Mouse (Mus musculus) intestine, postnatal 0 days (tissue): Measurements from ENCODE around the gene Irx4. TPM values are rescaled to one million over a fixed set of nuclear protein-coding genes. Genes with fewer than 3 reads are reported as not detected.

Experiments
- ATAC-seq: fragments of 200-750 bp; cut with Nextera tagmentation; 2 replicates; pipeline ENCODE4 v1.8.0; 2017; ENCODE audit warnings: mild to moderate bottlenecking, moderate TSS enrichment, moderate library complexity
- H3K27ac ChIP-seq: fragments of 300-500 bp; sonication (generic); 2 replicates; pipeline ENCODE4 v1.5.1; 2014; ENCODE audit warnings: mild to moderate bottlenecking, low read depth, low read length, moderate library complexity
- H3K27me3 ChIP-seq: fragments of 300-500 bp; sonication (generic); replicated peaks from 2 replicates; pipeline ENCODE4 v1.6.1; 2014; ENCODE audit warnings: low read length, mixed read lengths; ENCODE audit not compliant: control insufficient read depth, insufficient read depth
- H3K36me3 ChIP-seq: fragments of 300-500 bp; sonication (generic); 2 replicates; pipeline ENCODE4 v1.6.1; 2014; ENCODE audit warnings: mild to moderate bottlenecking, moderate library complexity; ENCODE audit not compliant: control insufficient read depth, insufficient read depth
- H3K4me1 ChIP-seq: fragments of 300-500 bp; sonication (generic); replicated peaks from 2 replicates; pipeline ENCODE4 v1.6.1; 2014; ENCODE audit warnings: antibody characterized with exemption, low read length, mixed read lengths; ENCODE audit not compliant: control insufficient read depth, insufficient read depth
- H3K4me2 ChIP-seq: fragments of 300-500 bp; sonication (generic); replicated peaks from 2 replicates; pipeline ENCODE4 v1.6.1; 2014; ENCODE audit warnings: low read depth, mild to moderate bottlenecking, moderate library complexity
- H3K4me3 ChIP-seq: fragments of 300-500 bp; sonication (generic); 2 replicates; pipeline ENCODE4 v1.5.1; 2014; ENCODE audit warnings: low read depth, low read length
- H3K9ac ChIP-seq: fragments of 300-500 bp; sonication (generic); 2 replicates; pipeline ENCODE4 v1.6.1; 2014; ENCODE audit warnings: mild to moderate bottlenecking, low read depth, low read length
- H3K9me3 ChIP-seq: fragments of 300-500 bp; sonication (generic); 2 replicates; pipeline ENCODE4 v1.6.1; 2016; ENCODE audit warnings: mixed run types; ENCODE audit not compliant: control insufficient read depth
- CTCF ChIP-seq: sonication (generic); IDR thresholded peaks from 2 replicates; pipeline ENCODE4 v1.5.1; 2016; ENCODE audit warnings: low read depth, mild to moderate bottlenecking, control low read depth, antibody characterized with exemption, moderate library complexity
- WGBS: fragments of 180-500 bp; shearing (Covaris S2); extraction: QIAGEN DNeasy Blood & Tissue Kit; methylation state at CpG from one replicate; pipeline ENCODE4 v1.1.7; 2014; 5-methylcytosine and 5-hydroxymethylcytosine counted together
- polyA plus RNA-seq: library from polyadenylated mRNA; unstranded; fragments of >200 nt; fragmentation: Nextera tagmentation; extraction: Ambion mirVana; gene quantifications from 2 replicates; pipeline ENCODE4 v1.2.1, GENCODE M21; 2015

Gene Irx4
- polyA plus RNA-seq, 1 experiment from 2014 or later, result 0.27 TPM

DNA sequence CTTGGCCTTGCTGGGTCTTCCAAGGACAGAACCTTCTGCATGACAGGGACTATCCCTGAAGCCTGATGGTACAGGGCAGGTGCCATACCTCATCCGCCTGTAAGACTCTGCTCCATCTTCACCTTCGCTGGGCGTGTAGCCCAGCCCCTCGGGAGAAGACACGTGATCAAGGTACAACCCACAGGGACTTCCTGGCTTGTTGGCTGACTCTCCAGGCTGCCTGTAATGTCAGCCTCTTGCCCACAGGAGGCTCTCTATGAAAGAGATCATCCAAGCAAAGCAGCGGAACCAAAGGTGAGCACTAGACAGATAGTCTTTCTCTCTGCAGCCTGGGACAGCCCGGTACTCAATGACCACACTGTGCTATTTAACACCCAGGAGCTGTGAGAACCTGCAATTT lies 9.1 kb upstream of the Irx4 start:
- peak; percentile 73 for TF ChIP-seq CTCF
- H3K36me3 ChIP-seq, result no peaks in the 10 kb centered on the region
- no peaks in the 10 kb centered on the region; the same call in 1 of the 2 replicates for H3K27me3 ChIP-seq
- peak overlapping the region; percentile 27; the same call in 1 of the 2 replicates for H3K4me2 ChIP-seq
- H3K4me3 ChIP-seq, result no peak overlapping the region
- WGBS, result 26% methylated on average over 7 of the region's 7 CpGs
- H3K4me1 ChIP-seq, result no peaks in the 10 kb centered on the region
- ATAC-seq, result peak; percentile 69
- H3K9me3 ChIP-seq, result no peaks in the 10 kb centered on the region
- H3K27ac ChIP-seq, result no peak overlapping the region
- H3K9ac ChIP-seq, result no peak overlapping the region

DNA sequence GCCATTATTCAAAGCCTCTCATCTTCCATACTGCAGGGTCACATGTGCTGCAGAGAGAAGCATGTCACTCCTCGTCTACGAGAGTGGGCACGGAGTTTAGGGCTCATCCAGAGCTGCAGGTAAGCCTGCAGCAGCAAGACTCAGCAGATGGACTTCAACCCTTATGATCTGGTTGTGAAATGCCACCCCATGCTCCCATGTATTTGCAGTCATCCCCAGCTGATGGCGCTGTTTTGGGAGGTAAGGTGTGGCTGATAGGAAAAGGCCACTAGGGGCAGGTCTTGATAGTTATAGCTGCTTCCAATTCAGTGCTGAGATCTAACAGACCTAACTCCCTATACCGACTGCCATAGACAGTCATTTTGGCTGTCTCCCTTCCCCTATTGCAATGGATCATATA lies 8.3 kb upstream of the Irx4 start:
- Histone ChIP-seq H3K4me2 (0 out of 2 replicates have a peak overlapping the region, but pooled peaks have one; percentile 27), H3K4me3 (no peak overlapping the region), H3K36me3 (no peaks in the 10 kb centered on the region), H3K27me3 (no peaks in the 10 kb centered on the region; the same call in 1 of the 2 replicates), H3K4me1 (no peaks in the 10 kb centered on the region), H3K27ac (no peak overlapping the region), H3K9ac (no peak overlapping the region), H3K9me3 (no peaks in the 10 kb centered on the region)
- peak; percentile 93 for TF ChIP-seq CTCF
- WGBS, result 47% methylated on average over 5 of the region's 5 CpGs
- peak; percentile 81 for ATAC-seq

DNA sequence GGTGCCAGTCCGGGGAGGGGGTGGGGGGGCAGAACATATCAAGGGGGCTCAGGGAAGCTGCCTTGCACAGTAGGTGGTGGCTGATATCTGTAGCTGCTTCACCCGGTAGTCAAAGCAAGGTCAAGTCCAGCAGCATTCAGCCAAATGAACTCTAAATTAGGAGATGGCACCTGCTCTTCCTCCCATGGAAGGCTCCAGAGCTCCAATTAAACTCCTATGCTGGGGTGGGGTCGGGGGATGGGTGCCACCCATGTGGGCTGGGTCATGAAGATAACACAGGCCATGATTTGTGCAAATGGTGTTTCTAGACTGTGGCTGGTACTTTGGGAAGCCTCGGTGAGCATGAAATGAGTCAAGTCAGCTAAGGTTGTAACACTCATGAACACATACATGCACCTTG lies 1.9 kb upstream of the Irx4 start:
- WGBS, result 70% methylated on average over 4 of the region's 4 CpGs
- H3K27ac ChIP-seq, result no peak overlapping the region
- no peak for ATAC-seq
- peaks cover 60% of the 10 kb centered on the region for H3K27me3 ChIP-seq
- no peaks in the 10 kb centered on the region for H3K36me3 ChIP-seq
- no peaks in the 10 kb centered on the region for H3K4me1 ChIP-seq
- no peak overlapping the region for H3K4me2 ChIP-seq
- no peak overlapping the region for H3K9ac ChIP-seq
- no peak for TF ChIP-seq CTCF
- no peak overlapping the region for H3K4me3 ChIP-seq
- no peaks in the 10 kb centered on the region for H3K9me3 ChIP-seq

DNA sequence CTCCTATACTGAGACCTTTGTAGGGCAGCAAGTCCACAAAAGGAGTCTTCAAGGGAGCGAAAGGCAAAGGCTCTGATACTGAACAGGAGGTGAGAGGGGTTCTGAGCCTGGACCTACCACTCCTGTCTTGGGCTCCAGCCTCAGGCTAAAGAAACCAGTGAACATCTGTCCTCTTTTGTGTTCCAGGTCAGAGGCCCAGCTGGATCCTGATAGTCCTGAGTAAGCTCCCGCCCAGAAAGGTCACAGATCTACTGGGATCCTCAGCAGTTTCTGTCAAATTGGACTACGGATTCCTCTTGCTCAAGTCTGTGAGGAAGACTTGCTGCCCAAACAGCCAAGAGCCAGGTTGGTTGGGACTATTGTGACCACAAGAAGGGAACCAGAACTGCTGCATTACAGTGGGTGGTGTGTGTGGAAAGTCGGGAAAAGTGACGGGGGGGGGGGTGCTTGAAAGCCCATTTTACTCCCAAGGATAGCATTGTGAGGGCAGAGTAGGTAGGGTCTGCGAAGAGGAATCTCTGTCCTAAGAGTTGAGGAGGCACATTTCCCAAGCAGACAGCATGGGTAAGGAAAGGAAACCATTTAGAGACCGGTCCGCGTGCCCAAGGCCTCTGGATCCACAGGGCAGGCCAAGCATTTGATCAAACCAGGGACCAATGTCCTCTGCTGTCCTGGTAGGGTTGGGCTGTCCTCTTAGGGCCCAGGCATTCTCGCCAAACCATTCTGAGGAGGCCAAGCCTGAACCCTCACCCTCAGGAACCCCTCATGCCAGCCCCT lies 514 bp upstream of the Irx4 start:
- ATAC-seq, result no peak
- Histone ChIP-seq H3K4me2 (peak overlapping the region; percentile 64), H3K36me3 (no peaks in the 10 kb centered on the region)

DNA sequence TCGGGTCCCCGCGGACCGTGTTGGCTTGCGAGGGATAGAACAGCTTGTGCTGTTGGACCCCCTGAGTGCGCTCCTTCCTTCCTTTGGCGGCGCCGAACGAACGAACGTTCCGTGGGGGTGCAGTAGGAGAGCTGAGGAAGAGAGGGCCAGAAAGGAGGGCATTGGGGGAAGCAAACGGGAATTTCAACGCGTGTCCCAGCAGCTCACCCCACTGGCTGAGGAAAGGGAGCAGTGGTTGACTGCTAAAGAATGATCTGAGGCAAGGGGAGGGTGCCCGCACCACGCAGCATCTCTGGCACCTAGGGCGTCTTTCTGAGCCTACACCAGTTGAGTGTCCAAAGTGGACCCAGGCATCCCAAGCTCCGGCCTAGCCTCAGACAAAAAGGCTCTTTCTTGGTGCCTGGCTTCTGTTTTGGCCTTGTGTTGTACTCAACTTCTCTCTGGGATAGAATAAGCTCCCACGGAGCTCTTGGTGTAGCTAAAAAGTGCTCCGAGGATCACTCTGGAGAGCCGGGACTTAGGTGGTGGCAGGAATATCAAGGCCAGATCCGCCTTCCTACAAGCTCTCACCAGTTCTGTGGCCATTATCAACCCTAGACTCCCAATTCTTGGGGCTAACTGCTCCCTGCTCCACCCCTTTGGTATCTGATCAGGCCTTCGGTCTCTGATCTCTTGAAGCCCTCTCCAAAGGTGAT lies 904 bp downstream of the Irx4 start:
- Histone ChIP-seq H3K9ac (no peak overlapping the region), H3K36me3 (no peaks in the 10 kb centered on the region), H3K27me3 (peaks cover 85% of the 10 kb centered on the region), H3K4me3 (peak overlapping the region; percentile 27; the same call in 1 of the 2 replicates), H3K9me3 (no peaks in the 10 kb centered on the region), H3K4me1 (no peaks in the 10 kb centered on the region), H3K27ac (no peak overlapping the region), H3K4me2 (peak overlapping the region; percentile 64)
- no peak for TF ChIP-seq CTCF
- WGBS, result 13% methylated on average over 23 of the region's 25 CpGs
- no peak for ATAC-seq

More for the DNA sequence above, 514 bp upstream of the Irx4 start:
- Histone ChIP-seq H3K4me1 (no peaks in the 10 kb centered on the region), H3K9ac (no peak overlapping the region), H3K4me3 (peak overlapping the region; percentile 27), H3K9me3 (no peaks in the 10 kb centered on the region), H3K27me3 (peaks cover 74% of the 10 kb centered on the region), H3K27ac (no peak overlapping the region)
- no peak for TF ChIP-seq CTCF
- WGBS, result 27% methylated on average over 10 of the region's 10 CpGs

DNA sequence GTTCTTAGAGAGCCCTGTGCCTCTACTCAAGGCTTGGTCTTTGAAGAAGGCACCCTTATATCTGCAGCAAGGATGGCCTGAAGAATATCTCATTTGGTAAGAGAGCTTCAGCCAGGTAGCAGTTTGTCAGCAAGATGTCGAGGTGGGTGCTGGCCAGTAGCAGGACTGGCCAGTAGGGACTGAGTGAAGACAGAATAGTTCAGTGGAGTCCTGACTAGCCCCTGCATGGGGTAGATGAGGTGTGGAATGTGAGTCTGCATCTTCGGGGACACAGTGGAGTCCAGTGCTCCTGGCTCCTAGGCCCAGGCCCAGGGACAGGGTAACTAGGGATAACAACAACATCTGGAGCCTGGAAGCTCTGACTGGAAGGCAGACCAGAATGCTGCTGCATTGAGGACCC lies 1.6 kb downstream of the Irx4 start:
- H3K9ac ChIP-seq, result no peak overlapping the region
- no peaks in the 10 kb centered on the region for H3K4me1 ChIP-seq
- no peak overlapping the region for H3K4me2 ChIP-seq
- H3K27ac ChIP-seq, result no peak overlapping the region
- H3K9me3 ChIP-seq, result no peaks in the 10 kb centered on the region
- H3K4me3 ChIP-seq, result no peak overlapping the region
- no peaks in the 10 kb centered on the region for H3K36me3 ChIP-seq
- H3K27me3 ChIP-seq, result peaks cover 92% of the 10 kb centered on the region
- ATAC-seq, result no peak
- no peak for TF ChIP-seq CTCF
- 49% methylated on average over 2 of the region's 2 CpGs for WGBS
